Mouse (Mus musculus): ENCODE data around the gene Otx2. TPM values are rescaled to one million over a fixed set of nuclear protein-coding genes. Genes with fewer than 3 reads are reported as not detected.

Otx2 gene
- polyA plus RNA-seq, 1 experiment from 2014 or later, result not detected

- no peaks in the 10 kb centered on the region for H3K36me3 ChIP-seq
- H3K27me3 ChIP-seq, result peaks cover 98% of the 10 kb centered on the region
- H3K9ac ChIP-seq, result no peak overlapping the region
- H3K27ac ChIP-seq, result no peak overlapping the region
- 68% methylated on average over 6 of the region's 6 CpGs for WGBS
- H3K9me3 ChIP-seq, result no peaks in the 10 kb centered on the region
- no peak for ATAC-seq (ENCODE audit: low FRiP score, low read depth)
- H3K4me1 ChIP-seq, result peaks cover 12% of the 10 kb centered on the region; the same call in 1 of the 2 replicates
- no peak overlapping the region for H3K4me3 ChIP-seq
- no peak overlapping the region for H3K4me2 ChIP-seq (replicated peaks)
These were observed 16.4 kb downstream of the Otx2 start for GRCm38 (mm10) chr14:48657241-48657640.

GRCm38 (mm10) chr14:48656711-48657110 is 16.9 kb downstream of the Otx2 start:
- Histone ChIP-seq H3K9ac (no peak overlapping the region), H3K9me3 (no peaks in the 10 kb centered on the region), H3K27ac (no peak overlapping the region), H3K4me2 (replicated peaks) (no peak overlapping the region), H3K4me1 (peaks cover 15% of the 10 kb centered on the region), H3K27me3 (peaks cover 98% of the 10 kb centered on the region), H3K4me3 (no peak overlapping the region), H3K36me3 (no peaks in the 10 kb centered on the region)
- ATAC-seq (ENCODE audit: low FRiP score, low read depth), result no peak
- 37% methylated on average over 4 of the region's 4 CpGs for WGBS

GRCm38 (mm10) chr14:48655792-48656550 is 17.6 kb downstream of the Otx2 start:
- 3% methylated on average over 21 of the region's 21 CpGs for WGBS

GRCm38 (mm10) chr14:48655073-48655791 is 18.4 kb downstream of the Otx2 start:
- Histone ChIP-seq H3K4me2 (replicated peaks) (0 out of 2 replicates have a peak overlapping the region, but pooled peaks have one; percentile 23), H3K27me3 (peaks cover 97% of the 10 kb centered on the region), H3K9me3 (no peaks in the 10 kb centered on the region), H3K4me3 (no peak overlapping the region), H3K4me1 (peaks cover 20% of the 10 kb centered on the region), H3K36me3 (no peaks in the 10 kb centered on the region), H3K9ac (no peak overlapping the region), H3K27ac (no peak overlapping the region)
- 0 out of 2 replicates have a peak, but pooled peaks have one; percentile 8 for ATAC-seq (ENCODE audit: low FRiP score, low read depth)
- WGBS, result under 1% methylated on average over 33 of the region's 33 CpGs

More at GRCm38 (mm10) chr14:48655792-48656550, 17.6 kb downstream of the Otx2 start:
- no peak for ATAC-seq (ENCODE audit: low FRiP score, low read depth)
- Histone ChIP-seq H3K27me3 (peaks cover 98% of the 10 kb centered on the region), H3K9ac (no peak overlapping the region), H3K36me3 (no peaks in the 10 kb centered on the region), H3K4me1 (peaks cover 20% of the 10 kb centered on the region), H3K9me3 (no peaks in the 10 kb centered on the region), H3K4me2 (replicated peaks) (no peak overlapping the region), H3K4me3 (no peak overlapping the region), H3K27ac (no peak overlapping the region)

GRCm38 (mm10) chr14:48654551-48655072 is 19.0 kb downstream of the Otx2 start:
- Histone ChIP-seq H3K4me2 (replicated peaks) (0 out of 2 replicates have a peak overlapping the region, but pooled peaks have one; percentile 23), H3K9ac (no peak overlapping the region), H3K4me3 (no peak overlapping the region), H3K36me3 (no peaks in the 10 kb centered on the region), H3K4me1 (peaks cover 20% of the 10 kb centered on the region), H3K9me3 (no peaks in the 10 kb centered on the region), H3K27ac (no peak overlapping the region), H3K27me3 (peaks cover 95% of the 10 kb centered on the region)
- 2% methylated on average over 20 of the region's 20 CpGs for WGBS
- no peak for ATAC-seq (ENCODE audit: low FRiP score, low read depth)

- Histone ChIP-seq H3K27ac (no peak overlapping the region), H3K9me3 (no peaks in the 10 kb centered on the region), H3K27me3 (peaks cover 88% of the 10 kb centered on the region), H3K9ac (no peak overlapping the region), H3K4me2 (replicated peaks) (no peak overlapping the region), H3K4me3 (no peak overlapping the region), H3K4me1 (peaks cover 20% of the 10 kb centered on the region), H3K36me3 (no peaks in the 10 kb centered on the region)
- ATAC-seq (ENCODE audit: low FRiP score, low read depth), result no peak
- WGBS, result 6% methylated on average over 22 of the region's 22 CpGs
These were observed 19.7 kb downstream of the Otx2 start for GRCm38 (mm10) chr14:48653676-48654510.

GRCm38 (mm10) chr14:48653081-48653480 is 20.5 kb downstream of the Otx2 start:
- no peak overlapping the region for H3K27ac ChIP-seq
- ATAC-seq (ENCODE audit: low FRiP score, low read depth), result no peak
- H3K4me2 ChIP-seq (replicated peaks), result no peak overlapping the region
- H3K4me1 ChIP-seq, result peaks cover 20% of the 10 kb centered on the region
- peaks cover 80% of the 10 kb centered on the region for H3K27me3 ChIP-seq
- no peak overlapping the region for H3K4me3 ChIP-seq
- WGBS, result 53% methylated on average over 3 of the region's 3 CpGs
- no peak overlapping the region for H3K9ac ChIP-seq
- H3K36me3 ChIP-seq, result no peaks in the 10 kb centered on the region
- no peaks in the 10 kb centered on the region for H3K9me3 ChIP-seq

GRCm38 (mm10) chr14:48652256-48652655 is 21.4 kb downstream of the Otx2 start:
- Histone ChIP-seq H3K27me3 (peaks cover 72% of the 10 kb centered on the region), H3K4me2 (replicated peaks) (no peak overlapping the region; the same call in 1 of the 2 replicates), H3K9me3 (no peaks in the 10 kb centered on the region), H3K4me3 (no peak overlapping the region), H3K27ac (no peak overlapping the region), H3K36me3 (no peaks in the 10 kb centered on the region), H3K9ac (no peak overlapping the region), H3K4me1 (peaks cover 20% of the 10 kb centered on the region)
- 20% methylated on average over 12 of the region's 12 CpGs for WGBS
- ATAC-seq (ENCODE audit: low FRiP score, low read depth), result no peak

GRCm38 (mm10) chr14:48651471-48652211 is 22.0 kb downstream of the Otx2 start:
- H3K4me3 ChIP-seq, result peak overlapping the region; percentile 16
- H3K9ac ChIP-seq, result no peak overlapping the region
- peak overlapping the region; percentile 28 for H3K4me2 ChIP-seq (replicated peaks)
- ATAC-seq (ENCODE audit: low FRiP score, low read depth), result no peak
- H3K27me3 ChIP-seq, result peaks cover 66% of the 10 kb centered on the region
- 3% methylated on average over 26 of the region's 26 CpGs for WGBS
- H3K36me3 ChIP-seq, result no peaks in the 10 kb centered on the region
- no peaks in the 10 kb centered on the region for H3K9me3 ChIP-seq
- H3K27ac ChIP-seq, result no peak overlapping the region
- H3K4me1 ChIP-seq, result peaks cover 20% of the 10 kb centered on the region

GRCm38 (mm10) chr14:48641462-48642395 is 31.9 kb downstream of the Otx2 start:
- ATAC-seq (ENCODE audit: low FRiP score, low read depth), result no peak

More at GRCm38 (mm10) chr14:48641462-48642395, 31.9 kb downstream of the Otx2 start:
- Histone ChIP-seq H3K27me3 (0 out of 2 replicates have a peak, but pooled peaks cover 3% of the 10 kb centered on the region), H3K4me2 (replicated peaks) (no peak overlapping the region), H3K36me3 (no peaks in the 10 kb centered on the region), H3K4me1 (no peaks in the 10 kb centered on the region), H3K4me3 (no peak overlapping the region), H3K9ac (no peak overlapping the region), H3K9me3 (no peaks in the 10 kb centered on the region), H3K27ac (no peak overlapping the region)
- 57% methylated on average over 12 of the region's 12 CpGs for WGBS

Data from limb, embryonic 13.5 days (tissue).